Mouse (Mus musculus) heart, adult 2 months (tissue): Measurements from ENCODE around the gene Mas1.

Experiments used
- CTCF ChIP-seq: fragments of 200-600 bp; IDR thresholded peaks from 2 replicates; pipeline ENCODE4 v1.8.1; 2022; ENCODE audit warnings: antibody characterized with exemption, mild to moderate bottlenecking, moderate library complexity
- EP300 ChIP-seq: fragments of 200-500 bp; IDR thresholded peaks from 2 replicates; pipeline ENCODE4 v1.6.1; 2011; ENCODE audit warnings: low read depth, low read length, control low read depth; ENCODE audit not compliant: insufficient read depth
- POLR2A ChIP-seq: fragments of 200-500 bp; IDR thresholded peaks from 2 replicates; pipeline ENCODE4 v1.6.1; 2011; ENCODE audit warnings: mild to moderate bottlenecking, low read depth, low read length, control low read depth; ENCODE audit not compliant: insufficient read depth

DNA sequence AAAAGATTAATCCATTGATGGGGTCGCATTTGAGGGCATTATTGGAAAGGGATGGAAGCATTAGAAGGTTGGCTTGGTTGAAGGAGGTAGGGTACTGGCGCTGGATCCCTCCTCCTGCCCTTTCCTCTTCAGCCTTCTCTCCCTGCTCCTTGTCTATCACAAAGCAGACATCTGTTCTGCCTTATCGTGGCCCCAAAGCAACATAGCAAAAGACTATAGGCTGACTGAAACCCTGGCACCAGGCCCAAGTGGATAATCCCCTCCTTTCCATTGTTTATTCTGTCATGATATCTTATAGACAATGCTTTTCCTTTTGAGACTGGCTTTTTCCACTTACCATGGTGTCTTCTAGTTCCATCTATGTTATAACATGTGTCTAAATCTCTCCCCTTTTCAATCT lies 2.5 kb downstream of the Mas1 start:
- TF ChIP-seq POLR2A: no peak
- TF ChIP-seq EP300: no peak
- TF ChIP-seq CTCF: no peak
